Mouse (Mus musculus): ENCODE measurements at regions not wholly inside any gene's neighbourhood (a gene's known extent, or its start where the extent isn't known, plus 50 kb on each side); places are given as distances from the start of the nearest gene placed in this dataset.

DNA sequence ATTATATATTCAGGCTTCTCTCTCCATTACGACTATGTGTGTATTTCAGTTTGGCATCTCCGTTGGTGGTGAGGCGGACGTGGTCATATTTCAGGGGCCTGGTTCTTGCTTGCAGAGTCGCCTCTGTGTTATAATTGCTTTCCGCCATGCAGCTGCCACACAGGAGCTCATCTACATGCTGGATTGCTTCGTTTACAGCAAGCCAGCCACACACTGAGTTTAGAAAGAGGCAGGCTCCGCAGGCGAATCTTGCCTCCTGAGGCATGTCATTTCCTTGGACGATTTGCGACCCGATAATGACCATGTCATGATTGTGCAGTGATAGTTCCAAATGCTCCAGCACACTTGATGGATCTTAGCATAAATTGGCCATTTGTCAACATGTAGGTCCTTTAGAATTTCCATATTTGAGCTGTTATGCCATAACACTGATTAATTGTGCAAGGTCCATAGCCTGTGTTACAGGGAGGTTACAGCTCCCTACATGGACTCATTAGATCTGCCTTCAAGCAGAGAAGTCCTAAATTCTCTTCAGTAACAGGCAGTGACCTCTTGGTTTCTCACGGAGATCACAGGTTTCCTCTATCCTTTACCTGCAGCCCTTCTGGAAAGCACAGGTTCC, 335.9 kb downstream of the Psat1 start:
- peak overlapping the region; percentile 36 for H3K4me2 ChIP-seq
- H3K27ac ChIP-seq (replicated peaks): 0 out of 2 replicates have a peak overlapping the region, but pooled peaks have one; percentile 4
- ATAC-seq (ENCODE audit: low FRiP score, low read depth): peak; percentile 57

DNA sequence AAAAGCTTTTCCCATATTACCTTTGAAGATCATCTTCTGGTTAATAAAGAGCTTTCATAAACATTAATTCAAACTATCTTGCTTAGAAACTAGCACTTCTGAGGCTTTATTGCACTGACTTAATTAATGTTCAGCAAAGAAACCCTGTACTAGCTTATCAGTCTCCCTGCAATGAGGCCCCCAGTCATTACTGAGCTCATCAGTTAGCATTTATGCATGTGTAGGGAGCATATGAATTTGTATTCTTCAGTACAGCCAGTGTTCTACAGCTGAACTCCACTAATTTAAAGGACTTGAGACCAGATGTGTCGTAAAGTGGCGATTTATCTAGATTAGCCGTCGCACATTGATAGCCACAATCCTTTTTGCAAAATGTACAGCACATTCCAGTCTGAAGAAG, 340.7 kb downstream of the Psat1 start:
- no peak overlapping the region for H3K9ac ChIP-seq
- H3K9me3 ChIP-seq: no peaks in the 10 kb centered on the region
- WGBS: 58% methylated on average over 4 of the region's 4 CpGs
- no peak for ATAC-seq (ENCODE audit: low FRiP score, low read depth)
- no peak overlapping the region for H3K4me2 ChIP-seq
- no peaks in the 10 kb centered on the region for H3K36me3 ChIP-seq
- peaks cover 13% of the 10 kb centered on the region for H3K4me1 ChIP-seq (replicated peaks)
- no peaks in the 10 kb centered on the region for H3K27me3 ChIP-seq
- no peak overlapping the region for H3K27ac ChIP-seq (replicated peaks)
- H3K4me3 ChIP-seq: no peak overlapping the region

More for the DNA sequence above, 335.9 kb downstream of the Psat1 start:
- 21% methylated on average over 13 of the region's 13 CpGs for WGBS
- H3K27me3 ChIP-seq: 0 out of 2 replicates have a peak, but pooled peaks cover 4% of the 10 kb centered on the region
- H3K9ac ChIP-seq: no peak overlapping the region
- H3K36me3 ChIP-seq: no peaks in the 10 kb centered on the region
- no peaks in the 10 kb centered on the region for H3K9me3 ChIP-seq
- H3K4me1 ChIP-seq (replicated peaks): peaks cover 26% of the 10 kb centered on the region
- no peak overlapping the region for H3K4me3 ChIP-seq

DNA sequence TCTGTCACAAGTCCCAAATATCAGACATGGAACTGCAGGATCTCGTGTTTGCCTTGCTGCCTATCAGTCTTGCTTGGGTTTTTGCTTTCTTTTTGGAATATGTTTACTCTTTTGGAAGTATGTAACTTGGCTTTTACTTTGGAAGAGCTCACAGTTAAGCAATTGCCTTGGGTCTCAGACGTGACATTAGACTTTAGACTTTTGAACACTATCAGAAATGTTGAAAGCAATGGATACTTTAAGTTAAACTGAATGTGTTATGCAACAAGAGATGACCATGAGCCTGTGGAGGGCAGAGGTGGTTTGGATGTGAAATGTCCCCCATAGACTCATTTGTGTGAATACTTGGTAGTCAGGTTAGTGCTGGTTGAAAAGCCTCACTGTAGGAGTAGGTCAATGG, 354.3 kb downstream of the Psat1 start:
- Histone ChIP-seq H3K36me3 (no peaks in the 10 kb centered on the region), H3K4me3 (no peak overlapping the region), H3K4me1 (replicated peaks) (no peaks in the 10 kb centered on the region), H3K4me2 (no peak overlapping the region), H3K27ac (replicated peaks) (no peak overlapping the region), H3K9me3 (no peaks in the 10 kb centered on the region), H3K9ac (no peak overlapping the region), H3K27me3 (no peaks in the 10 kb centered on the region)
- no peak for ATAC-seq (ENCODE audit: low FRiP score, low read depth)
- WGBS: 84% methylated on average over 2 of the region's 2 CpGs

DNA sequence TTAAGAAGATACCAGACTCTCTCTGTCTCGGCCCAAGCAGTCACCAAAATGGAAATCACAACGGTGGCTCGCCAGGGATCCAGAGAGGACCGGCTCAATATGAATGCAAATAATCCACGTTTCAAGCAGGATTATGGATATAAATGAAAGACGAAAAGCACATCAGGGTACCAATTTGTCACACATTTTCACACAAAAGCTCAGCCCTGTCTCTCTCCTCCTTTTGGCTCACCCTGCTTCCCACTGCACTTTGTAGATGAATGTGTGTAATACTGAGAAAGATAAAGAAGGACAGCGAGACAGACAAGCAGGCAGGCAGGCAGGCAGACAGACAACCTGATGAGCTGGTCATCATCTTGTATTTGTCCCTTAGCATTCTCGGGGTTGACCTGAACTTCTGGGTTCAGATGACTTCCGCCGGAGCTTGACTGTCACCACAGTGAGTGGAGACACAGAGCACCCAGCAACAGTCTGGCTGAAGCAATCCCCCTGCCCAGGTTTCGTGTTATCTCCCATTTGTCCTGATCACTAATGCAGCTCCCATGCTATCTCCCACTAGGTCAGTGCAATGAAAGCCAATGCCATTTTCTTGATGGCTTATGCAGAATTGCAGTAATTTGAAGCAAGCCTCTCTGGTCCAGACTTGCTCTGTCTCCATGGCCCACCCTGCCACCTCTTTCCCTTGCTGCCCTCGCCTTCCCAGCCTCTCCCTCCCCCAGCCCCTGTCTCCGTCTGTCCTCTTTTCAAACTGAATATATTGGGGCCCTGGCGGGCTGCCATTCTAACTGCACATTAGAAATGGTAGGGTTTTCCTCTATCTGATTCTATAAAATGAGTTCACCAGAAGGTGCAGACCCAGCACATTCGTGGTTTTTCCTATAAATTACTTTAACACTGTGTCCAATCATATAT, 363.1 kb downstream of the Psat1 start:
- ATAC-seq (ENCODE audit: low FRiP score, low read depth): no peak
- peaks cover 12% of the 10 kb centered on the region; the same call in 1 of the 2 replicates for H3K9me3 ChIP-seq
- no peak overlapping the region for H3K4me3 ChIP-seq
- no peaks in the 10 kb centered on the region for H3K36me3 ChIP-seq
- peaks cover 6% of the 10 kb centered on the region; the same call in 1 of the 2 replicates for H3K27me3 ChIP-seq
- H3K9ac ChIP-seq: no peak overlapping the region
- H3K27ac ChIP-seq (replicated peaks): 0 out of 2 replicates have a peak overlapping the region, but pooled peaks have one; percentile 3
- WGBS: 23% methylated on average over 15 of the region's 15 CpGs
- H3K4me2 ChIP-seq: peak overlapping the region; percentile 14
- H3K4me1 ChIP-seq (replicated peaks): peaks cover 14% of the 10 kb centered on the region; the same call in 1 of the 2 replicates

DNA sequence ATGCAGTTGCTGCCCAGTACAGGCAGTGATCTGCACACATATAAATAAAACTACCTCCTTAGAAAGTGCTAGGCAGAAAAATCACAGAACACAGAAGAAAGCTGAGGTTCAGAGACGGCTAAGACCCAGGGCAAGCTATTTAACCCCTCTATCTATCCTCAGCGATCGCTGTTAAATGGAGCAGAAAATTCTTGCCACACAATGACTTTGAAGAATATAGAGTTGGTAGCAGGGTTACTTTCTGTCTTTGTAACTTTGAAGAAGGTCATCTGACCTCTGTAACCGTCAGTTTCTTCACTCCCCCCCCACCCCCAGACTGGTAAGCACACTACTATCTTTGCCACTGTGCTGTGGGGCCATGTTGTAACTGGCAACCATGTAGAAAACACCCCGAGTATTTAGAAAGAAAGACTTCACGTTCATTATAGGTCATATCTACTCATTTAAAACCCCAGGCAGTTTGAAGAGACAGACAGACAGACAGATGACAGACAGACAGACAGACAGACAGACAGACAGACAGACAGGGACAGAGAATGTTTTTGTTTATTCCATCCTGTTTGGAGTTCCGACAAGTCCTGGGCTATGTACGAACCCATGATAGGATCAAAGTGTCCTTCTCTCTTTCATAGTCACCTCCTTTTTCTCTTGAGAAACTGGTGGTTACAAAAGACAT, 363.9 kb downstream of the Psat1 start:
- Histone ChIP-seq H3K9me3 (peaks cover 12% of the 10 kb centered on the region; the same call in 1 of the 2 replicates), H3K4me1 (replicated peaks) (peaks cover 14% of the 10 kb centered on the region; the same call in 1 of the 2 replicates), H3K36me3 (no peaks in the 10 kb centered on the region), H3K4me3 (no peak overlapping the region), H3K9ac (no peak overlapping the region), H3K4me2 (no peak overlapping the region), H3K27ac (replicated peaks) (no peak overlapping the region), H3K27me3 (peaks cover 6% of the 10 kb centered on the region; the same call in 1 of the 2 replicates)
- no peak for ATAC-seq (ENCODE audit: low FRiP score, low read depth)
- WGBS: 26% methylated on average over 8 of the region's 8 CpGs

DNA sequence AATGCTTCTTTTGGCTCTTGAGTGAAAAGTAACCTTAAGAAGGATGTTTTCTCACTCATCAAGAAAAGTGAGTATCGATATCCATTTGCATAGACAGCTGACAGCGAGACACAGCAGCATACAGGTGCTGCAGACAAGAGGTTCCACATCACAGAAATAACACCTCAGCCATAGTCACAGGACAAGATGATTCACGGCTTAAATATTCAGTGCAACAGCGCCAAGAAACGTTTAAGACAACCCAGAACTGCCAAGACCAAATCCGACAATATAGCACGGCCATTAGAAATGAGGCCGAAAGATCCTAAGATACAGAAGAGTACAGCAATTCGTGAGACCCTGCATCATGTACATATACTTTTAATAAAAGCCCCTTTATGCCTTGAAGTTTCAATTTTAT, 375.9 kb downstream of the Psat1 start:
- Histone ChIP-seq H3K4me3 (no peak overlapping the region), H3K27ac (replicated peaks) (no peak overlapping the region), H3K9ac (no peak overlapping the region), H3K4me2 (no peak overlapping the region), H3K4me1 (replicated peaks) (no peaks in the 10 kb centered on the region), H3K36me3 (no peaks in the 10 kb centered on the region), H3K27me3 (no peaks in the 10 kb centered on the region), H3K9me3 (no peaks in the 10 kb centered on the region)
- 89% methylated on average over 9 of the region's 9 CpGs for WGBS
- ATAC-seq (ENCODE audit: low FRiP score, low read depth): no peak

DNA sequence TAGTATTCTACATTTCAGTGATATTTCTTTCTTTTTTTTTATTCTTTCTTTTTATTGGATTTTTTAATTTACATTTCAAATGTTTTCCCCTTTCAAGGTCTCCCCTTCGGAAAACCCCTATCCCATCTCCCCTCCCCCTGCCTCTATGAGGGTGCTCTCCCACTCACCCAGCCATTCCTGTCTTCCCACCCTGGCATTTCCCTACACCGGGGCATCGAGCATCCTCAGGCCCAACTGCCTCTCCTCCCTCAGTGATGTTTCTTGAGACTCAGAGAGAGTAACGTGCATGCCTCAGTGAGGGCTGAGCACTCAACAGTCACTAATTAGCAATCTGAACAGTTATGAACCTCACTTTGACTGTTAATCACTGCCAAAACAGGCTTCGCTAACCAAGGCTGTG, 385.6 kb downstream of the Psat1 start:
- WGBS: 77% methylated on average over 5 of the region's 5 CpGs
- Histone ChIP-seq H3K4me3 (no peak overlapping the region), H3K27ac (replicated peaks) (no peak overlapping the region), H3K4me2 (no peak overlapping the region), H3K27me3 (no peaks in the 10 kb centered on the region), H3K4me1 (replicated peaks) (no peaks in the 10 kb centered on the region), H3K9ac (no peak overlapping the region), H3K36me3 (no peaks in the 10 kb centered on the region), H3K9me3 (no peaks in the 10 kb centered on the region)
- ATAC-seq (ENCODE audit: low FRiP score, low read depth): no peak

DNA sequence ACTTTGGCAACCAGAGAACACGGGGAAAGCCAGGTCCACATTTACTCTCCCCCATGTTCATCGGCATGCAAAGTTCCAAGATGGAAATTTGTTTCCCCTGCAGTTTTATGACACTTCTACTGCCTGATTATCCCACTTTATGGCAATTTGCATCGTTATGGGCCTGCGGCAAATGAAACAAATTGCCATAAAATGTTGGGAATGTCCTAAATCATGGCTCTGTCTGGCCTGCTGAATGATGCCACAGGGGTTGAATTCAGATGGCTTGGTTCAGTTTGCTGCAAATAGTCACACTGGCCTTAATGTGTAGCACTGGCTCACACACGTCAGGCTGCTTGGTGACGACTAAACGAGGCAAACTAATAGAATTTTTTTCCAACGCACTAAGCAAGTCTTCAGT, 393.2 kb downstream of the Psat1 start:
- WGBS: 75% methylated on average over 8 of the region's 8 CpGs

DNA sequence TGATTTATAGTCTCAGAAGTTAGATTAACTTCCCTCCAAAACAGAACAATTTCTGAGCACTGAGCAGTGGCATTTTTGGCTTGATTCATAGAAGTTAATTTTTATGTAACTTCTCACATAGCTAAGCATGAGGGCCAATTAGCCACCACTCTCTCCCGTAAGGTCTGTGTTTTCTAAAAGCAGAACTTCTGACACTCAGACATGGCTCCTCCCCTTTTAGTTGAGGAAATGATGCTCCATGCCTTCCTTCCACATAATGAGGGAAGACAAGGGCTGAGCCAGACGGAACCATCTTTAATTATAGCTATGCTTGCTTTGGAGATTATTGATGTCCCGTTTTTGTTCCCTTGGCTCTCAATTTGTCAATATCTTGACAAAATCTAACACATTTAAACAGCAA, 429.3 kb downstream of the Psat1 start:
- no peaks in the 10 kb centered on the region for H3K27me3 ChIP-seq
- no peak for ATAC-seq (ENCODE audit: low FRiP score, low read depth)
- peaks cover 8% of the 10 kb centered on the region; the same call in 1 of the 2 replicates for H3K4me1 ChIP-seq (replicated peaks)
- H3K27ac ChIP-seq (replicated peaks): no peak overlapping the region
- H3K9me3 ChIP-seq: no peaks in the 10 kb centered on the region
- no peak overlapping the region for H3K4me3 ChIP-seq
- no peaks in the 10 kb centered on the region for H3K36me3 ChIP-seq
- H3K4me2 ChIP-seq: no peak overlapping the region
- no peak overlapping the region for H3K9ac ChIP-seq
- 70% methylated on average over 3 of the region's 3 CpGs for WGBS

More for the DNA sequence above, 393.2 kb downstream of the Psat1 start:
- Histone ChIP-seq H3K4me2 (no peak overlapping the region), H3K27ac (replicated peaks) (no peak overlapping the region), H3K9ac (no peak overlapping the region), H3K27me3 (no peaks in the 10 kb centered on the region), H3K9me3 (no peaks in the 10 kb centered on the region), H3K4me3 (no peak overlapping the region), H3K4me1 (replicated peaks) (no peaks in the 10 kb centered on the region), H3K36me3 (no peaks in the 10 kb centered on the region)
- no peak for ATAC-seq (ENCODE audit: low FRiP score, low read depth)

DNA sequence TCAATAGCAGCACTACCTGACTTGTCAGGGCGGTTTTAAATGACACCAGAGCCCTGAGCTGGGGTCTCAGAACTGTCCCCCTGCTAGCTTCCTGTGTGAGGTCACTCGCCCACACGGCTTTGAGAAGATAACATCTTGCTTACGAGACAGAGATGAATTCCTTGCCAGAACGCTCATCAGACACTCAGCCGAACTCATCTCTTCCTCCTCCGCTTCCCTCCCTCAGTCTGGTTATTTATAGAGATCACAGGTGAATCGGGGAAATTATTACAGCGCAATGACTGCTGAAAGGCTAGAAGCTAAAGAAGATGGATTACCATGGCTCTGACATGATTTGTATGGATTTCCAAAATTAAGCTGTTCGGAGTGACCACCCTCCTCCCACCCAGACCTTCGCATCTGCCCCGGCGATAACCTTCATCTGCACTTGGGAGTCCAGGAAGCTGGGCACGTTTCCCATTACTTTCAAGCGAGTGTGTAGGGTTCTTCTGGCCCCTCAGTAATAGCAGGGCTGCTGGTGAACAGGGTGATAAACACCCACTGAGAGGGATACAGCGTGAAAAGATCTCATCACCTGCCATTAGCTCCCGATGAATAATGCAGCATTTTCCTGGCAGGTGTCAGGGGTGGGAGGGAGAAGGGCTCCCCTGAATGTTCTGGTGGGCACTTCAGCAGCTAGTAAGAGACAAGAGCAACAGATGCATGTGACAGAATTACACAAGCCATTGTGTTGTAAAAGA, 430.4 kb downstream of the Psat1 start:
- H3K27me3 ChIP-seq: no peaks in the 10 kb centered on the region
- 26% methylated on average over 17 of the region's 17 CpGs for WGBS
- peaks cover 8% of the 10 kb centered on the region; the same call in 1 of the 2 replicates for H3K4me1 ChIP-seq (replicated peaks)
- H3K9ac ChIP-seq: no peak overlapping the region
- H3K4me3 ChIP-seq: peak overlapping the region; percentile 7
- peak overlapping the region; percentile 48 for H3K4me2 ChIP-seq
- ATAC-seq (ENCODE audit: low FRiP score, low read depth): 0 out of 2 replicates have a peak, but pooled peaks have one; percentile 23
- no peaks in the 10 kb centered on the region for H3K36me3 ChIP-seq
- H3K9me3 ChIP-seq: no peaks in the 10 kb centered on the region
- no peak overlapping the region; the same call in 1 of the 2 replicates for H3K27ac ChIP-seq (replicated peaks)

DNA sequence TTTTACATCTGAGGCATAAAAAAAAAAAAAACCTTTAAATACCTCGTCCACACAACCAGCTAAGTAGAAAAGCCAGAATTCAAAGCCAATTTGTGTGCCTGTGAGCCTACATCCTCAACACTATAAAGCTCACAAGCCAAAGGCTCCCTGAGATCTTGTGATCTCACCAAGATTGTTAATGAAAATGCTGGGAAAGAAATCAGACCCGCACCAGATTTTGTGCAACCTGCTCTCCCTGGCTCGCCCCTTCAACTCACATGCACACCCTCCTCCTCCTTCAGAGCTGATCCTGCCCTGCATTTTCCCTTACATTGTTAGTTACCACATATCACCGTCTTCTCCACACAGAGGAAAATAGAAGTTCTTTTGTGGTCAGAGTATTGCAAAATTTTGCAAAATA, 433.9 kb downstream of the Psat1 start:
- no peak for ATAC-seq (ENCODE audit: low FRiP score, low read depth)
- Histone ChIP-seq H3K9ac (no peak overlapping the region), H3K9me3 (no peaks in the 10 kb centered on the region), H3K4me2 (no peak overlapping the region), H3K4me3 (no peak overlapping the region), H3K27ac (replicated peaks) (no peak overlapping the region), H3K36me3 (no peaks in the 10 kb centered on the region), H3K4me1 (replicated peaks) (peaks cover 8% of the 10 kb centered on the region; the same call in 1 of the 2 replicates), H3K27me3 (no peaks in the 10 kb centered on the region)
- 79% methylated on average over 4 of the region's 4 CpGs for WGBS

All from hindbrain, embryonic 15.5 days (tissue).